Mouse (Mus musculus): ENCODE measurements around the gene 2010106E10Rik.
A peak's percentile ranks its signal among the peaks of the same experiment; 100 is the strongest.

GRCm38 (mm10) chrX:112524755-112525154, 29.7 kb downstream of the 2010106E10Rik start:
- TF ChIP-seq CTCF (IDR thresholded peaks at IDR 0.05; ENCODE audit: low read depth) (peak; percentile 76), EP300 (optimal IDR thresholded peaks at IDR 0.05) (no peak)

All from stomach, postnatal 0 days (tissue).